Mouse (Mus musculus) brain, embryonic 14.5 days (tissue): ENCODE measurements at regions not wholly inside any gene's neighbourhood (a gene's known extent, or its start where the extent isn't known, plus 50 kb on each side); places are given as distances from the start of the nearest gene placed in this dataset.
A peak's percentile ranks its signal among the peaks of the same experiment; 100 is the strongest.

ENCODE experiments used
- DNase-seq: peaks from one replicate; pipeline ENCODE4 v3.0.0-alpha.2; 2011; ENCODE audit warnings: low read depth
- CTCF ChIP-seq: fragments of 200-500 bp; IDR thresholded peaks from 2 replicates; pipeline ENCODE4 v1.5.1; 2012; ENCODE audit warnings: inconsistent platforms, mild to moderate bottlenecking, moderate library complexity, borderline replicate concordance; ENCODE audit not compliant: insufficient read depth, insufficient read length; ENCODE audit errors: extremely low read depth
- POLR2A ChIP-seq: fragments of 200-500 bp; IDR thresholded peaks from 2 replicates; pipeline ENCODE4 v1.6.1; 2012; ENCODE audit warnings: mild to moderate bottlenecking, inconsistent platforms, borderline replicate concordance; ENCODE audit not compliant: poor library complexity, insufficient read depth, insufficient read length, severe bottlenecking; ENCODE audit errors: extremely low read depth

- TF ChIP-seq CTCF (no peak), POLR2A (no peak)
- peak; percentile 47 for DNase-seq
Observed at GRCm38 (mm10) chr7:118296856-118297518, 53.5 kb upstream of the Smg1 start.

- DNase-seq: no peak
- TF ChIP-seq CTCF: no peak
- no peak for TF ChIP-seq POLR2A
Observed at GRCm38 (mm10) chr7:118295855-118296254, 52.4 kb upstream of the Smg1 start.

- DNase-seq: no peak
- TF ChIP-seq POLR2A (no peak), CTCF (peak; percentile 46; the same call in 1 of the 2 replicates)
Observed at GRCm38 (mm10) chr7:118295275-118295674, 51.8 kb upstream of the Smg1 start.

- no peak for DNase-seq
- TF ChIP-seq POLR2A (no peak), CTCF (no peak)
Observed at GRCm38 (mm10) chr7:118294637-118295036, 51.2 kb upstream of the Smg1 start.
